Mouse (Mus musculus) intestine, embryonic 14.5 days (tissue): ENCODE measurements around the gene Gm10310. TPM values are rescaled to one million over a fixed set of nuclear protein-coding genes. Genes with fewer than 3 reads are reported as not detected.
"Not testable (repeated sequence)": the region's sequence is repeated elsewhere in the genome, so short reads cannot be mapped to it uniquely, and the experiment has no call there.

ENCODE experiments used
- ATAC-seq: fragments of 200-750 bp; cut with Nextera tagmentation; replicated peaks from 2 replicates; pipeline ENCODE4 v1.8.0; 2017; ENCODE audit warnings: low read depth, moderate number of reproducible peaks, moderate TSS enrichment, moderate library complexity; ENCODE audit not compliant: low FRiP score, low TSS enrichment
- DNase-seq: peaks from one replicate; pipeline ENCODE4 v3.0.0-alpha.2; 2018; ENCODE audit warnings: low spot score
- H3K27ac ChIP-seq: fragments of 300-500 bp; sonication (generic); 2 replicates; pipeline ENCODE4 v1.5.1; 2014; ENCODE audit warnings: low read depth, mild to moderate bottlenecking, control low read depth
- H3K27me3 ChIP-seq: fragments of 300-500 bp; sonication (generic); replicated peaks from 2 replicates; pipeline ENCODE4 v1.6.1; 2014; ENCODE audit warnings: low read length, control low read depth; ENCODE audit not compliant: control insufficient read depth, insufficient read depth
- H3K36me3 ChIP-seq: fragments of 300-500 bp; sonication (generic); 2 replicates; pipeline ENCODE4 v1.6.1; 2014; ENCODE audit warnings: low read length, control low read depth; ENCODE audit not compliant: control insufficient read depth, insufficient read depth
- H3K4me1 ChIP-seq: fragments of 300-500 bp; sonication (generic); replicated peaks from 2 replicates; pipeline ENCODE4 v1.6.1; 2014; ENCODE audit warnings: low read length, control low read depth, mixed read lengths; ENCODE audit not compliant: control insufficient read depth, insufficient read depth
- H3K4me2 ChIP-seq: fragments of 300-500 bp; sonication (generic); 2 replicates; pipeline ENCODE4 v1.6.1; 2014; ENCODE audit warnings: low read length
- H3K4me3 ChIP-seq: fragments of 300-500 bp; sonication (generic); 2 replicates; pipeline ENCODE4 v1.5.1; 2014; ENCODE audit warnings: low read depth, low read length, control low read depth, mixed read lengths
- H3K9ac ChIP-seq: fragments of 300-500 bp; sonication (generic); 2 replicates; pipeline ENCODE4 v1.6.1; 2014; ENCODE audit warnings: mild to moderate bottlenecking, low read length
- H3K9me3 ChIP-seq: fragments of 300-500 bp; sonication (generic); 2 replicates; pipeline ENCODE4 v1.6.1; 2016; ENCODE audit warnings: low read length, control low read depth; ENCODE audit not compliant: control insufficient read depth
- WGBS: fragments of 180-500 bp; shearing (Covaris S2); extraction: QIAGEN DNeasy Blood & Tissue Kit; methylation state at CpG from one replicate; pipeline ENCODE4 v1.1.7; 2014; 5-methylcytosine and 5-hydroxymethylcytosine counted together
- polyA plus RNA-seq: library from polyadenylated mRNA; unstranded; fragments of >200 nt; fragmentation: Nextera tagmentation; extraction: Ambion mirVana; gene quantifications from 2 replicates; pipeline ENCODE4 v1.2.1, GENCODE M21; 2014

Gene Gm10310
- not detected in 2 replicates for polyA plus RNA-seq

- WGBS: no CpG with 5 or more reads among the region's 1 CpGs
- H3K9me3 ChIP-seq: not testable (repeated sequence)
Measured at GRCm38 (mm10) chr10:129984962-129985361, at the start of gene Gm10310. Gm10310 (minus strand) TSS chr10:129985062.

GRCm38 (mm10) chr10:130030048-130030447, 45.2 kb upstream of the Gm10310 start, which contains the start of gene Olfr821:
Olfr821 (plus strand) TSS chr10:130030348.
- DNase-seq (no peak), ATAC-seq (no peak)
- no peaks in the 10 kb centered on the region for H3K4me1 ChIP-seq
- H3K27ac ChIP-seq: no peak within 1 kb of the TSS
- H3K9me3 ChIP-seq: no peaks in the 10 kb centered on the region
- no peaks in the 10 kb centered on the region for H3K27me3 ChIP-seq
- H3K4me2 ChIP-seq: no peak within 1 kb of the TSS
- no peaks in the 10 kb centered on the region for H3K36me3 ChIP-seq
- H3K9ac ChIP-seq: no peak within 1 kb of the TSS
- H3K4me3 ChIP-seq: no peak within 1 kb of the TSS

More at GRCm38 (mm10) chr10:129984962-129985361, at the start of gene Gm10310:
- H3K4me2 ChIP-seq, H3K27me3 ChIP-seq, H3K4me3 ChIP-seq, H3K27ac ChIP-seq, H3K4me1 ChIP-seq, ATAC-seq, H3K36me3 ChIP-seq, DNase-seq, H3K9ac ChIP-seq: not testable (repeated sequence)

GRCm38 (mm10) chr10:130012321-130012720, 27.5 kb upstream of the Gm10310 start, which contains the start of gene Olfr820:
Olfr820 (plus strand) TSS chr10:130012621.
- no peak within 1 kb of the TSS for H3K4me3 ChIP-seq
- no peak within 1 kb of the TSS for H3K9ac ChIP-seq
- no peaks in the 10 kb centered on the region for H3K4me1 ChIP-seq
- no peaks in the 10 kb centered on the region for H3K9me3 ChIP-seq
- H3K4me2 ChIP-seq: no peak within 1 kb of the TSS
- no peaks in the 10 kb centered on the region for H3K36me3 ChIP-seq
- DNase-seq (no peak), ATAC-seq (no peak)
- H3K27ac ChIP-seq: no peak within 1 kb of the TSS
- H3K27me3 ChIP-seq: no peaks in the 10 kb centered on the region

- not testable (repeated sequence) for H3K4me1 ChIP-seq, H3K4me2 ChIP-seq, H3K9ac ChIP-seq, H3K4me3 ChIP-seq, H3K27ac ChIP-seq, H3K36me3 ChIP-seq, DNase-seq, H3K9me3 ChIP-seq, ATAC-seq, H3K27me3 ChIP-seq
- WGBS: 89% methylated on average over 4 of the region's 4 CpGs
Measured at GRCm38 (mm10) chr10:130005366-130005765, 20.5 kb upstream of the Gm10310 start.

- H3K27me3 ChIP-seq, H3K4me2 ChIP-seq, H3K36me3 ChIP-seq, H3K4me3 ChIP-seq, ATAC-seq, H3K9me3 ChIP-seq, H3K4me1 ChIP-seq, H3K27ac ChIP-seq, H3K9ac ChIP-seq, DNase-seq: not testable (repeated sequence)
- 87% methylated on average over 4 of the region's 4 CpGs for WGBS
Measured at GRCm38 (mm10) chr10:130004104-130004503, 19.2 kb upstream of the Gm10310 start.

GRCm38 (mm10) chr10:129981867-129982266, 3.0 kb downstream of the Gm10310 start:
- not testable (repeated sequence) for H3K4me3 ChIP-seq, DNase-seq, H3K27ac ChIP-seq, ATAC-seq, H3K36me3 ChIP-seq, H3K9ac ChIP-seq, H3K9me3 ChIP-seq, H3K4me2 ChIP-seq, H3K27me3 ChIP-seq, H3K4me1 ChIP-seq
- no CpG with 5 or more reads among the region's 3 CpGs for WGBS

- not testable (repeated sequence) for H3K4me1 ChIP-seq, H3K27me3 ChIP-seq, H3K9ac ChIP-seq, H3K27ac ChIP-seq, ATAC-seq, H3K4me2 ChIP-seq, H3K9me3 ChIP-seq, H3K4me3 ChIP-seq, DNase-seq, H3K36me3 ChIP-seq
- WGBS: no CpG with 5 or more reads among the region's 2 CpGs
Measured at GRCm38 (mm10) chr10:129976040-129976439, 8.8 kb downstream of the Gm10310 start, which contains the start of gene Olfr247. Olfr247 (minus strand) TSS chr10:129976140.

- no CpG with 5 or more reads among the region's 3 CpGs for WGBS
- not testable (repeated sequence) for DNase-seq, ATAC-seq, H3K4me3 ChIP-seq, H3K9ac ChIP-seq, H3K27me3 ChIP-seq, H3K9me3 ChIP-seq, H3K4me1 ChIP-seq, H3K36me3 ChIP-seq, H3K4me2 ChIP-seq, H3K27ac ChIP-seq
Measured at GRCm38 (mm10) chr10:129972994-129973393, 11.9 kb downstream of the Gm10310 start.

GRCm38 (mm10) chr10:129967166-129967565, 17.7 kb downstream of the Gm10310 start, which contains the start of gene Olfr819:
Olfr819 (minus strand) TSS chr10:129967266.
- DNase-seq, H3K9me3 ChIP-seq, H3K36me3 ChIP-seq, H3K27ac ChIP-seq, H3K27me3 ChIP-seq, H3K4me3 ChIP-seq, H3K4me1 ChIP-seq, H3K4me2 ChIP-seq, H3K9ac ChIP-seq, ATAC-seq: not testable (repeated sequence)
- WGBS: 77% methylated on average over 2 of the region's 2 CpGs
